In the genomic region with DNA sequence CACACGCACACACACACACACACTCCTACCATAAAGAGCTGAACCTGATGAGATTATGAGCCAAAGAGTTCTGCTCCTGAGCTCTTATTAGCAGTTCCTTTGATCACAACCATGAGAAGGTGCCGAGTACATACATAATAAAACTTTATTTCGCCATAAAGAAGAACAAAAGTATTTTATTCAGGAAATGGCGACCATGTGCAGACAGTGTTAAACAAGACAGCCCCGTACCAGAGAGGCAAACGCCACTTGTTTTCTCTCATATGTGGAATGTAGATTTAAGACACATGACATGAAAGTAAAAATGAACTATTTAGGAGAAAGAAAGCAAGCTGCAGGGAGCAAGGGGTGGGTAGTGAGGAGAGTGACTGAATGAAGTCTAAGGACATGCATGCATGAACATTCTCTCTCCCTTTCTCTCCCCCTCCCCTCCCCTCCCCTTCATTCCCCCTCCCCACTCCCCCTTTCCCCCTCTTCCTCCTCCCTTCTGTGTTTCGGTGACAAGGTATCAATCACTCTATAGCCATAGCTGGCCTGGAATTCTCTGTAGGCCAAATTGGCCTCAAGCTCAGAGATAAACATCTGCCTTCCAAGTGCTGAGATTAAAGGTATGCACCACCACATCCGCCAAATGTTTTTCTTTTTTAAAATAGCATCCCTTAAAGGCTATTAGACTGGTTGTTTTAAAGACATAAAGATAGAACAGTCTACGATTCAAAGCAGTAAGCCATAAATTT, we compare ENCODE assay signal across 22 mouse cellular contexts.
A peak's percentile ranks its signal among the peaks of the same experiment; 100 is the strongest.
DNase-seq lines count a peak whose midpoint lies in the region; ATAC-seq lines count a peak whose summit lies in the region.
"Had no signal": no experiment of that assay in that cellular context is flagged by ENCODE, and none has a peak within 500 bp of the region (broad histone marks: within the 10 kb centered on the region; RNA-seq: fewer than 3 reads in every experiment).

No protein-coding gene starts in this region.

- peak overlapping the region; percentile 86 for H3K27ac ChIP-seq in kidney, embryonic 15.5 days
- no peak overlapping the region for H3K27ac ChIP-seq in embryonic facial prominence, embryonic 10.5 days (replicated peaks)
- H3K27ac ChIP-seq in limb, embryonic 11.5 days (replicated peaks; ENCODE audit: low read depth, low read length) = no peak overlapping the region
- no peak overlapping the region for H3K27ac ChIP-seq in forebrain, embryonic 14.5 days (ENCODE audit: low read depth, low read length)
- H3K27ac ChIP-seq: embryonic facial prominence, embryonic 15.5 days; forebrain, embryonic 15.5 days had no signal

- H3K27me3 ChIP-seq in kidney, embryonic 15.5 days = no peaks in the 10 kb centered on the region
- H3K27me3 ChIP-seq in embryonic facial prominence, embryonic 10.5 days (replicated peaks; ENCODE audit: low read depth, poor library complexity, severe bottlenecking) = no peaks in the 10 kb centered on the region
- no peaks in the 10 kb centered on the region for H3K27me3 ChIP-seq in limb, embryonic 11.5 days (ENCODE audit: control insufficient read depth, insufficient read depth, low read length)
- H3K27me3 ChIP-seq in forebrain, embryonic 14.5 days (replicated peaks; ENCODE audit: control insufficient read depth, insufficient read depth, low read length) = no peaks in the 10 kb centered on the region
- H3K27me3 ChIP-seq: embryonic facial prominence, embryonic 15.5 days; forebrain, embryonic 15.5 days had no signal

- H3K4me2 ChIP-seq in kidney, embryonic 15.5 days = no peak overlapping the region
- no peak overlapping the region for H3K4me2 ChIP-seq in limb, embryonic 11.5 days (ENCODE audit: low read depth, severe bottlenecking)
- no peak overlapping the region for H3K4me2 ChIP-seq in forebrain, embryonic 14.5 days (ENCODE audit: low read length)
- H3K4me2 ChIP-seq: embryonic facial prominence, embryonic 15.5 days; forebrain, embryonic 15.5 days; liver, embryonic 11.5 days had no signal

- peaks cover 9% of the 10 kb centered on the region for H3K4me1 ChIP-seq in kidney, embryonic 15.5 days
- peaks cover 7% of the 10 kb centered on the region; the same call in 1 of the 2 replicates for H3K4me1 ChIP-seq in embryonic facial prominence, embryonic 10.5 days
- no peaks in the 10 kb centered on the region for H3K4me1 ChIP-seq in limb, embryonic 11.5 days (ENCODE audit: control insufficient read depth, insufficient read depth, low read length)
- no peaks in the 10 kb centered on the region for H3K4me1 ChIP-seq in forebrain, embryonic 14.5 days (ENCODE audit: control insufficient read depth, insufficient read depth, low read length)
- H3K4me1 ChIP-seq: embryonic facial prominence, embryonic 15.5 days; forebrain, embryonic 15.5 days had no signal

- DNase-seq in kidney, postnatal 25 days = no peak
- peak; percentile 11 for DNase-seq in NIH3T3 (ENCODE audit: low read depth)
- peak; percentile 14 for DNase-seq in embryonic facial prominence, embryonic 10.5 days (ENCODE audit: low spot score)
- peak; percentile 43 for DNase-seq in limb, embryonic 11.5 days (ENCODE audit: low spot score)
- DNase-seq in forebrain, embryonic 14.5 days (ENCODE audit: low spot score) = no peak
- no peak for DNase-seq in cerebellum, adult 11-12 months
- DNase-seq in adipocyte (ENCODE audit: low spot score) = no peak
- DNase-seq: adrenal gland, postnatal 14 days; B cell, adult 2 months; cerebellum, adult 9-11 months; gastrocnemius, postnatal 14 days; heart, postnatal 36 days; kidney, adult 2 months; layer of hippocampus, postnatal 36 days; midbrain, embryonic 14.5 days; right cerebral cortex, adult 18-20 months; spleen, adult 18-20 months had no signal

- 21% methylated on average over 9 of the region's 9 CpGs for WGBS in kidney, embryonic 15.5 days
- WGBS in embryonic facial prominence, embryonic 10.5 days = 73% methylated on average over 9 of the region's 9 CpGs
- 18% methylated on average over 9 of the region's 9 CpGs for WGBS in limb, embryonic 11.5 days
- WGBS in forebrain, embryonic 14.5 days = 83% methylated on average over 9 of the region's 9 CpGs

- ATAC-seq in kidney, embryonic 15.5 days (replicated peaks; ENCODE audit: low FRiP score) = peak; percentile 88
- peak; percentile 69 for ATAC-seq in limb, embryonic 11.5 days (ENCODE audit: insufficient number of reproducible peaks, low FRiP score, low TSS enrichment, low read depth)
- no peak for ATAC-seq in forebrain, embryonic 14.5 days
- ATAC-seq: forebrain, embryonic 15.5 days; lung, postnatal 0 days had no signal

- no peak overlapping the region for H3K4me3 ChIP-seq in kidney, embryonic 15.5 days (replicated peaks)
- no peak overlapping the region for H3K4me3 ChIP-seq in embryonic facial prominence, embryonic 10.5 days
- H3K4me3 ChIP-seq in limb, embryonic 11.5 days (ENCODE audit: low read depth, low read length) = no peak overlapping the region
- no peak overlapping the region for H3K4me3 ChIP-seq in forebrain, embryonic 14.5 days (ENCODE audit: low read depth, low read length)
- H3K4me3 ChIP-seq: embryonic facial prominence, embryonic 15.5 days; forebrain, embryonic 15.5 days had no signal

- H3K36me3 ChIP-seq in kidney, embryonic 15.5 days = no peaks in the 10 kb centered on the region
- no peaks in the 10 kb centered on the region for H3K36me3 ChIP-seq in embryonic facial prominence, embryonic 10.5 days (replicated peaks)
- no peaks in the 10 kb centered on the region for H3K36me3 ChIP-seq in limb, embryonic 11.5 days (ENCODE audit: control insufficient read depth, insufficient read depth, low read length)
- H3K36me3 ChIP-seq in forebrain, embryonic 14.5 days (ENCODE audit: control insufficient read depth, insufficient read depth, low read length) = no peaks in the 10 kb centered on the region
- H3K36me3 ChIP-seq: embryonic facial prominence, embryonic 15.5 days; forebrain, embryonic 15.5 days had no signal

- H3K9ac ChIP-seq in kidney, embryonic 15.5 days = no peak overlapping the region
- no peak overlapping the region for H3K9ac ChIP-seq in limb, embryonic 11.5 days (ENCODE audit: low read length)
- no peak overlapping the region for H3K9ac ChIP-seq in forebrain, embryonic 14.5 days (ENCODE audit: low read length)
- H3K9ac ChIP-seq: embryonic facial prominence, embryonic 15.5 days; forebrain, embryonic 15.5 days had no signal

- no peaks in the 10 kb centered on the region for H3K9me3 ChIP-seq in kidney, embryonic 15.5 days (replicated peaks)
- no peaks in the 10 kb centered on the region for H3K9me3 ChIP-seq in embryonic facial prominence, embryonic 10.5 days
- H3K9me3 ChIP-seq in limb, embryonic 11.5 days (ENCODE audit: control insufficient read depth, low read length) = no peaks in the 10 kb centered on the region
- H3K9me3 ChIP-seq in forebrain, embryonic 14.5 days (replicated peaks; ENCODE audit: control insufficient read depth, low read length) = no peaks in the 10 kb centered on the region
- H3K9me3 ChIP-seq: embryonic facial prominence, embryonic 15.5 days; forebrain, embryonic 15.5 days had no signal

Comparison
In these comparisons a context has a peak if more than half of its experiments do, and no peak if none do; other contexts are left out.
1. DNase-seq: peak in NIH3T3 (single experiment), embryonic facial prominence, embryonic 10.5 days (single experiment) and limb, embryonic 11.5 days (single experiment); none in kidney, postnatal 25 days (0 of 2), forebrain, embryonic 14.5 days (single experiment), cerebellum, adult 11-12 months (single experiment) and adipocyte (single experiment).